Mouse (Mus musculus) cerebellum, postnatal 4 days (tissue): ENCODE measurements around the gene Dennd5a.
A peak's percentile ranks its signal among the peaks of the same experiment; 100 is the strongest.
"Not testable (repeated sequence)": the region's sequence is repeated elsewhere in the genome, so short reads cannot be mapped to it uniquely, and the experiment has no call there.

Source experiments
- DNase-seq, 2 experiments: peaks; one replicate each; pipeline ENCODE4 v3.0.0; 2022; ENCODE audit warnings: low spot score in 2 of 2, mixed read lengths in 1 of 2

Dennd5a gene

DNA sequence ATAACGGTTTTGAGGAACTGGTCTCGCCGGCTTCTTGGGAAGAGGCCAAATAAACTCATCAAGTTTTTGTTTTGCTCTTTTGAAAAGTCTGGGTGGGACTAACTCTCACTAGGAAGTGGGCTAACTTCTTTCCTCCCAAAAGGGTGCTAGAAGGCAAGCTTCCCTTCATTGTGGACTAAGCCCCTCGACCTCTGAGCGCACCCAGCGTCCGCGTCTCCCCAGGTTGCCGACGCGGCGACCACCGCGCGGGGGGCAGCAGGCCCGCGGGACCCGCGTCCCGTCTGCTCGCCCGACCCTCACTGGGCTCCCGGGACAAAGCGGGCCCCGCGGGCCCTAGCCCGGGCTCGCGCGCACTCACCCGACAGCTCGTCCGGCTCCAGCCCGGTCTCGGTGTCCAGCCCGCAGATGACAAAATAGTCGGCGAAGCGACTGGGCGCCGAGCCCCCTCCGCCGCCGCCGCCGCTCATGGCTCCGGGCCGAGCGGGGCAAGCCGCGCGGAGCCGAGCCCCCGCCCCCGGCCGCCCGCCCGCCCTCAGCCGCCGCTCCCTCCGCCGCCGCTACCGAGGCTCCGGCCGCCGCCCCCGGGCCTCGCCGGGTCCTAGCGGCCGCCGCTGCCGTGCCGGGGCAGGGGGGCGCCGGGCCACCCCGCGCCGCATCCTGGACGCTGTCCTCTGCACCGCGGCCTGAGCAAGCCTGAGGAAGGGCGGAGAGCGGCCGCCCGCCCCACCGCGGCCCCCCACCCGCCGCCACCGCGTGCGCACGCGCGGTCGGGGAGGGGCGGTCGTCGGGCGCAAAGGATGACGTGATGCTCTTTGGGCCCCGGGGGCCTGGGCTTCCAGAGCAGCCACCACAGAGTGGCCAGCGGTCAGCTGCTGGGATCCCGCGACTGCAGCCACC, at the start of gene Dennd5a:
Dennd5a (minus strand) TSS at position 755 of the 897 bp plus-strand sequence.
- DNase-seq: peak; percentile 70 to 82

DNA sequence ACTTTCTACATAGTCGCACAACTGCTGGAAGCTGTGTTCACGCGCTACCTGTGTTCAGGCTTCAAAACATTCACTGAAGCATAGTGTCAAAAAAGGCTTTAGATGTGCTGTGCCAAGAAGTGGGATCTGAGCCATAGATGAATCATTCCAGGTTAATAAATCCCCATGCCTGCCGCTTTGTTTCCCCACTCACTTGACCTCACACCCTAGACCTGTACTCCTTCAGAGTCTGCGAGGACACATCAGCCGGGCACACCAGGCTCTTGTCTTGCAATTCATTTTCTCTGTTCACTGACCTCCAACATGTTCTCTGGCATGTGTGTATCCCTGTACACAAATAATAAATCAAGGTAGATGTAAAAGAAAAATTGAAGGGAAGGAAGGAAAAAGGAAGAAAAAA, 48.8 kb upstream of the Dennd5a start:
- DNase-seq: no peak

DNA sequence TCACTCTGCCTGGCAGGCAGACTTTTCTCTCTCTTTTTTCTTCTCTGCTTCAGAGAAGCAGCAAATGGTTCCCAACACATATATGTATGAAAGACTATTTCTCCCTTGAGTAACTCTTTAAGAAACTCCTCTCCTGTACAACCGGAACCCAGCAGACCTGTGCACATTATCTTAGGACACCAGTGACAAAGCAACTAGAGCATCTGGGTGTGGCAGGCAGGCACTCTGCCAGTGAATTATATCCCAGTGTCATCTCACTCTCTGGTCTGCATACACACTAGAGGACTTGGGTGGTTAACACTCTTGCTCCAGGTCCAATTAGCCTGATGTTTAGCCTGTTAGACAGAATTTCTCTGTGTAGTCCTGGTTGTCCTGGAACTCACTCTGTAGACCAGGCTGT, 48.2 kb upstream of the Dennd5a start:
- DNase-seq: no peak

DNA sequence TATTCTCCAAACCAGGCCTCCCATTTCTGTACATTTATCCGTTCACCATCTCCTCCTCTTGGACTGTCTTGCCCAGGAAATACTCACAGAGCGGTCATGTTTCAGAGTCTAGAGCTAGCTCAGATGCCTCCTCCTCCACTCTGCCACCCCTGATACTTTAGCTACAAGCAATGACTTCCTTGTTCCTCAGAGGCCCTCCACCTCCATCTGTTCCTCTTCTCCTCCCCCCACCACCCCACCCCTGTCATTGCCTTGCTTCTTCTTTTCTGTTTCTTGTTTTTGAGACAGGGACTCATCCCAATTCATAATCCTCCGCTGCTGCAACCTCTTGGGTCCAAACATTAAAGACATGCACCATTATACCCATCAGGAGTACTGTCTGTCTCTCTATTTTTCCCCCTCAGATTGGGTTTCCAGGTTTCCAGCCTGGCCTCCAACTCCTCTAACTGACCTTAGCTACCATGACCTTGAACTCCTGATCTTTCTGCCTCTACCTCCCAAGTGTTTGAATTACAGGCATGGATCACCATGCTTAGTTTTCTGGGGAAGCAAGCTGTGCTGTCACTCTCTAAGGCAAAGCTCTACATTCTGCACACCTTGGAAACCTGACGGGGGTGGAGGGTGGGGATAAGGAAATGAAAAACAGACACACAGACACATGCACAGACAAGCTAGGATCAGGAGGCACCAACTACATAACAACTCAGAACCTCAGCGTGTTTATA, 46.4 kb upstream of the Dennd5a start:
- DNase-seq: no peak

DNA sequence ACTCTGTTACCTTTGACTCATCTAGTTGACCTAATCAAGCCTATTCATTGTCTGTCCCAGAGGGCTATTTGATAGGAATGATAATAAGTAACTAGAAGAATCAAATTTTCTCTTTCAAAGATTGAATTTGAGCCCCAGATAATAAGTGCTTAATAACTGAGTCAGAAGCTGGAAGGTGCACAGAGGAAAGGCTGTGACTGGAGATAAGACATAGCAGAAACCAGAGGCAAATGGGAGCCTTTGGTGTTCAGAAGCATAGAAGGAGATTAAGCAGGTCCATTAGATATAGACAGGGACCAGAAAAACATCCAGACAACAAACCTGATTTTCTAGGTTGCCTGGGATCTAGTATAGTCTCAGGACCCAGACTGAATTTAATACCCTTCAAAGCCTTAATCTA, 45.7 kb upstream of the Dennd5a start:
- DNase-seq: no peak

DNA sequence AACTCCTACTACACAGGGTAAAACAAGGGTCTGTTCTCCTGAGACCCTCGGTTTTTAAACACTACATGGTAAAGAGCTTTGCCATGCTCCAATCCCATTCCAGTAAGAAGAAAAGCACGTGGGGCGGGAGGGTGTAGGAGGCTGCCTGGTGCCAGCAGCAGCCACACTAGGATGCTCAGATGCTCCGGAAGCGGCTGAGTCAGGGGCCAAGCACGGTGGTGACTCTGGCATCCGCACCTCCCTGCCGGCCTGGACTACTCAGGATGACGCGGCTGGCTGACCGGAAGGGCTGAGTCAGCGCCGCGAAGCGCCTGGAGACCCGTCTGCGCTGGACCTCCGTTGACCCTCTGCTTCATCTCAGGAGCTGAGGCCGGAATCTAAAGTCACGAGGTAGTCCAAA, 42.7 kb upstream of the Dennd5a start:
- no peak for DNase-seq

DNA sequence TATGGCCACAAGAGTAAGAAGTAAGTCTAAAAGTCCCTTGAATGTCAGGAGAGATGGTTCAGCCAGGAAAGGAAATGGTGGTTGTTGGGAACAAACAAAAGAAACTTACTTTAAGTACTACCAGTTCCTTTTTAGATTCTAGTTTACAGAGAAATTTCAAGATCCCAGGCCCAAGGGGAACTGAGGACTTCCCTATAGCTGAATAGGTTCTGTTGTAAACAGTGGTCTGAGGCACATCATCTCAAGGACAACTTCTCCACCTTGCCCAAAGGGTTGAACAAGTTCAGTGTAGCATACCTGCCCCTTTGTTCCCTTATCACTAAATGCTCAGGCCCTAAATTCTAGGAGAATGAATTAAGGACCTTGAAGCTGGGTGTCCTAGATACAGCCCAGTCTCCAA, 41.8 kb upstream of the Dennd5a start:
- no peak for DNase-seq

DNA sequence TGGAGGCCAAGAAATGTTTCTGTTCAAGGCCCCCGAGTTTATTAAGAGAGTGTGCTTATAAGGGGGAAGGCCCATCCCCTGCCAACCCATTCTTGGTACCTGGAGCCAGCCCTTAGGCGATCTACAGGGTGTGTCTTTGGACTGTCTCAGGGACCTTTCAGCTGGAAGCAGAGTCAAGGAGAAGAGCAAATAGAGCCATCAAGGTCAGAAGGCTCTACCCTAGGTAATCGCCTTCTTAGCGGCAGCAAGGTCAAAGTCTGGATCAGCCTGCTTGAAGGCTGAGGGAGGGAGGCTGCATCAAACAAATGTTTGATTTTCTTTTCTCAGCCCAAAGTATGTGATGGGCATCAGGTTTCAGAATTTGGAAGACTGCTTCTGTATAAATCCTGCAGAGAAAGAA, 38.1 kb upstream of the Dennd5a start:
- no peak for DNase-seq

DNA sequence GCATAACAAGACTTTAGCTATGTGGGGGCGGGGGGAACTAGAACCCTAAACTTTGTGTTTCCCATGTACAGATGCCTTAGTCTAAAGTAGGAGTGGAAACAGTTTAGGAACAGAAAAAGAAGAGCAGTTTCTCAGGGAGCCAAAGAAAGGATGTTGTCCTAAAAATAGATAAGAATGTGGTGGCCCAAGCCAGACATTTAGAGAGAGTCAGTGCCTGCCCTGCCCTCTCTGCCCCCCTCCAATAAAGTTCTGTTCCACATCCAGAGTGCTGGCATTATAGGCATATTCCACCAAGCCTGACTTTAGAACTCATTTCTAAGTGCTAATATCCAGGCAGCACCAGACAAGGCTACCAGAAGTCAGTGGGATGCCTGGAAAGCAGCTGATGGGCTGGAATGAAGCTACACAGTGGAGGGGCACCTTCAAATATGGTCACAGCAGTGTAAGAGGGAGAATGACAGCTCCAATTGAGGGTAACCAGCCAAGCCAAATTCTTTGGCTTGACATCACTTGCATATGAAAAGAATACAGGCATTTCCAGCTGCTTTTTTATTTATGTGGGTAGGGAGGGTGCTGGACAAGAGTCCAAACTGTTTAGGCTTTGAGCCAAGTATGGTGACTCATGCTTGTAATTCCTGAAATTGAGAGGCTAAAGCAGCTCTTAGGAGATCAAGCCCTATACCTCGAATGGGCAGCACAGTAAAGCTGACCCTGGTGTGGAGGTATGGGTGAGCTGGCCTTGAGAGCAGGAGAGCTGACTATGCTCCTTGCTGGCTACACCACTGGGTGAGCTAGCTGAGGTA, 33.1 kb upstream of the Dennd5a start:
- no peak for DNase-seq

DNA sequence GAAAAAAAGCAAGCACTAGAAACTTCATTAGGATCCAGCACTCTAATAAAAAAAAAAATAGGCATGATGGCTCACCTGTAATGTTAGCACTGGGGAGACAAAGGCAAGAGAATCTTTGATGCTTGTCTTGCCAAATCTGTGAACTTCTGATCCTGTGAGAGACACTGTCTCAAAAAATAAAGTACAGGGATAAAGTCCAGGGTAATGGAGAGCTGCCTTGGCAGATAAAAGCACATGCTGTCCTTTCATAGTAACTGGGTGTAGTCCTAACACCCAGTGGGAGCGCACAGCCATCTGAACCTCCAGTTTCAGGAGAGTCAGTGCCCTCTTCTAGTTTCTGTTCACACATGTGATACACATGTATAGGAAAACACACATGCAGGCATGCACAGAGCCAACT, 31.0 kb upstream of the Dennd5a start:
- no peak for DNase-seq

DNA sequence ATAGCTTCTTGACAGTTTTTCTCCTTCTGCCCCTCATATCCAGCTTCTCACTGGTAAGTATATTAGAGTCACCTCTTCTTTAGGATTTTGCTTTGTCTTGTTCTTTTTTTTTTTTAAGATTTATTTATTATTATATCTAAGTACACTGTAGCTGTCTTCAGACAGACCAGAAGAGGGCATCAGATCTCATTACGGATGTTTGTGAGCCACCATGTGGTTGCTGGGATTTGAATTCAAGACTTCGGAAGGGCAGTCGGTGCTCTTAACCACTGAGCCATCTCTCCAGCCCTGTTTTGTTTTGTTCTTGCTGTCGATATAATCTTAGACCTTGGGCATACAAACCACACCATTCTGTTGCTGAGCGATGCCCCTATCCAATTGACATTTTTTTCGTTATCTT, 26.5 kb upstream of the Dennd5a start, which contains the start of gene Tmem41b:
Tmem41b (minus strand) TSS at position 155 of the 400 bp plus-strand sequence.
- DNase-seq: not testable (repeated sequence)

DNA sequence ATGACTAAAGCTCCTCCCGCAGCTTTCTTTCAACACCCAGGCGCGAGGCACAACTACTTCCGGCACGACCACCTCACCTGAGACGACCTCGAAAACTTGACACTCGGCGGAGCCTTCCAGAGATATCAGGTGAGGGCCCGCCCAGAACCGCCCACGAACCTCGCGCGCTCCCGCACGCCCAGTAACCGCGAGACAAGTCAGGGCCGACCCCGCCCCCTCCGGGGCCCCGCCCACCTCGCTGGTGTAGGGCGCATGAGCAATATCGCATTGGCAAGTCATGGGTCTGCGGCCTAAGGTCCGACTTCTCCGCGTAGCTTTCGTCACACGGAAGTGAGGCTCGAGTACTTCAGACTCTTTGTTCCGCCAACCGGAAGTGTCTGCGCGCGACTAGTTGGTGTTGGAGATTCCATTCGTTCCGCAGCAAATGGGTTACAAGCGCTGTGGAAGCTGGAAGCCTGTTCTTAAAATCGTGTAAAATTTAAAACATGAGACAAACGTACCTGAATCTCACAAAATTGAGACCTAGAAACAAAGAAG, 25.9 kb upstream of the Dennd5a start:
- DNase-seq: peak; percentile 92 to 98

DNA sequence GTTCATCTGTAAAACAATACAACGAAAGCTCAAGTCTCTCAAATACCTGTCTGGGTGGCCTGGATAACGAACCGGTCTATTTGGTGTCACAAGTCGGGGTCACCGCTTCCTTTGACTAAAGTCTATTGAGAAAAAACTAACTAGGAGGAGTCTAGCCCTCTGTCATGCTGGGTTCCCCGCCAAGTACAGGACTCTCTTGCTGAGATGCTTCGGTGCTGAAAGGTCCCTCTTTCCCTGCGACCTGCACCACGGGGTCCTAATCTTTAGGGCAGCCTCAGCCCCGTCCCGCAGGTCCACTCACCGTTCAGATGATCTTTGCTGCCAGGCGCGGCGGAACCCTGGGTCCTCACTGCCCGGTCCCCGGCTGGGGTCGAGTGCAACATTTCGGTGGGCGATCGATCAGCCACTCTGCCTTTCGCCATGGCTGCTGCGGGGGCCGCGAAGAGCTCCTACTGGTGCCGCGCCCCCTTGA, 25.4 kb upstream of the Dennd5a start:
- DNase-seq: no peak

DNA sequence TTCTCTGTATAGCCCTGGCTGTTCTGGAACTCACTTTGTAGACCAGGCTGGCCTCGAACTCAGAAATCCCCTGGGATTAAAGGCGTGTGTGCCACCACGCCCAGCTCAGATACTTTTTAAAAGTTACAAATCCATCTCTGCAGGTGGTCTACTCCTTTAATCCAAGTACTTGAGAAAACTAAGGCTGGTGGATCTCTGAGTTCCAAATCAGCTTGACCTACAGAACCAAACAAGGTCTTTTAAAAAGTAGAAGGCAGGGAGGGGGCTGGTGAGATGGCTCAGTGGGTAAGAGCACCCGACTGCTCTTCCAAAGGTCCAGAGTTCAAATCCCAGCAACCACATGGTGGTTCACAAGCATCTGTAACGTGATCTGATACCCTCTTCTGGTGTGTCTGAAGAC, 24.3 kb upstream of the Dennd5a start:
- not testable (repeated sequence) for DNase-seq

DNA sequence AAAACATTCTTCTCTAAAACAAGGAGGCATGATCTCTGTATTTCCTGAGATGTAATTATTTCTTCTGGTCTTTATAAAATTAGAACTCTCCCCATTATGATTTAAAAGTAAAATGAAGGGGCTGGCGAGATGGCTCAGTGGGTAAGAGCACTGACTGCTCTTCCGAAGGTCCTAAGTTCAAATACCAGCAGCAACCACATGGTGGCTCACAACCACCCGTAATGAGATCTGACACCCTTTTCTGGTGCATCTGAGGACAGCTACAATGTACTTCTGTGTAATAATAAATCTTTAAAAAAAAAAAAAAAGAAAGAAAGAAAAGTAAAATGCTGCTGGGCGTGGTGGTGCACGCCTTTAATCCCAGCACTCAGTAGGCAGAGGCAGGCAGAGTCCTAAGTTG, 16.9 kb upstream of the Dennd5a start:
- DNase-seq: not testable (repeated sequence)

DNA sequence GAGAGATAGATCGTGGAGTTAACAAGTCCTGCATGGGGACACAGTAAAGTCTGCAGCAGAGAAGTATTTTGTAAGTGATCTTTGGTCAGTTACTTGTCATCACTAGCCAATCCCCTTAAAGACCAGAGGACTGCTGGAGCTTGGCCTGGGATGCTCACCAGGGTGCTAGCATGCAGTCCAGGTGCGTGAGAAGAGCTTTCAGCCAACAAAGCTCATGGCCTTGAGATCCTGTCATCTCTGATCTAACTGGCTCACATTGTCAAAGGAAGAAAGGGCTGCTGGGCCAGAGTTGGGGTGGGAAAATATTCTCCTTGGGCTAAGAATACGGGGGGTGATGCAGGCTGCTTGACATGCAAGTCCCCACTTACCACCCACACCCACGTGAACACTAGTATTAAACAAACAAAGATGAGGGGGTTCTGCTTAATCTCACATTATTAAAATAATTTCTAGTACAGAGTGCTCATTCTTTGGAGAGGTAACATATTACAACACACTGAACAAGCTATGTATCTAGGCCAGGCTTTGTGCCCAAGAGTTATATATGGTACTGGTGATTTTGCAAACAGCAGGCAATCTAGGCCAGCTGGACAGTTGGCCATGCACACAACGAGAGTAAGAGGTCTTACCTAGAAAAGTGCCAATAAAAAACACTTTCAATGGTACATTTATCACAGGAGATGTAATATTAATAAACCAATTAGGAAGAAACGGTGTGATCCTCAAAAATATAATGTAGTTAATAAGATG, 15.9 kb upstream of the Dennd5a start:
- DNase-seq: no peak

DNA sequence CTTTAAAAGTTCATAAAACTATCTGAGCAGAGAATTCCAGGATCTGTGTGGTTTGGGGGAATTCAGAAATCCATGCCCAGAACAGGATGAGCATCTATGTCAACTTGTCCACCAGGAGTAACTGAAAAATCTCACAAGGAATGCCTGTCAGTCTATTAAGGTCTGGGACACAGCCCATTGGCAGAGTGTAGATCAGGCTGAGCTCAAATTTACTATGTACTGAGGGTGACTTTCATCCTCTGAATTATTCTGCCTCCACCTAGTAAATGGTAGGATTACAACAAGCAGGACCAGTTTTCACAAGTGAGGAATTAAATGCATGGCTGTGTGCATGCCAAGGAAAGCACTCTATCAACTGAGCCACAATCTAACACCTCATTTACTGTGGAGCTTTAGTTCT, 9.3 kb upstream of the Dennd5a start:
- DNase-seq: no peak

DNA sequence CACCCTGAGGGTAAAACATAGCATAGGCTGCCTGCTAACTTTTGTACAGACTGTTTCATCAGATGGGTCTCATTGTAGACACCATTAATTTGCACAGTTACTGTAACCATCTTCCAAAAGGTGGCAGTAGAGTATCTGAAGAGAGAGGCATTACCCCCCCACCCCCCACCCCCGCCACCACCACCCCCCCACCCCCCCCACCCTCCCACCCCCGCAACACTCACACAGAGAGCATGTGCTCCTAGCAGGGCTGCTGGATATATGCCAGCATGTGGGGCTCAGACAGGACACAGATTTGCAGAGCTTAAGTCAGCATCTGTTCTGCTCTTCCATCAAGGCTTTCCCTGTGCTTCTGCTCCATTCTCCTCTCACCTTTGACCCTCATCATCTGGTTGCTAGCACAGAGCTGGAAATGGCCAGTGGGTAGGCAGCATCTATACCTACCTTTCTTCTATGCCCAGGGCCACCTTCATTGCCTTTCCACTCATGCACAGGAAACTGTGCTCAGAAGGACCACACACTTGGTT, 8.7 kb upstream of the Dennd5a start:
- peak in 1 of 2 experiments; percentile 68 for DNase-seq

DNA sequence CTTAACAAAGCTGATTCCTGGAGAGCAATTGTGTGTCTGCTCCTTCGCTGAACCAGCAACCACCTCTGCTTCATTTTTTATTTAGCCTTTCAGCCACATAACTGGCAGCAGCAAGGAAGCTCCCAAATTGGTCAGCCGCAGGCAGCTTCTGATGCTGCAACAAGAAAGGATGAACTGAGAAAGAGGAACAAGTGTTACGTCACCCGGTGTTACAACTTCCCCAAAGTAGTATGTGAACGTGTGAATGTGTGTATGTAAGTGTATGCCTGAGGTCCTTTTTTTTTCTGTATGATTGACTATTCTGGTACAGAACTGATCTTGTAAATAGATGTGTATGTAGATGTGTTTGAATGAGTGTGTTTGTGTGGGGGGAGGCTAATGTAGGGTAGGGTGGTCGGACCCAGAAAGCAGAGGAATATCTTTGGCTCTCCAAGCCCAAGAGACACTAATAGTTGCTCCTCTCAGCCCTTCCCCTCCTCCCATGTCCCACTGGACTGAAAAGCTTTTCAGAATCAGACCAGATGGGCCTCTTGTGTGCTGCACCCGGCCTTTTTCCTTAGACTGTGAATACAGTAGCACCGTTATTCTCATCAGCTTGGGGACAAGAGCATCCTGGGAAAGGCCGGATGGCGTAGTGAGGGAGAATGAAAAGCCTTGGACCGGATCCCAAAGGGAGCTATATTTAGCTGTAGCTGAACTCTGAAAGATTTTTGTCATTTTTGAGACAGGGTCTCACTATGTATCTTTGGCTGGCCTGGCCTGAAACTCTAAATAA, 7.7 kb upstream of the Dennd5a start:
- DNase-seq: peak in 1 of 2 experiments; percentile 11

DNA sequence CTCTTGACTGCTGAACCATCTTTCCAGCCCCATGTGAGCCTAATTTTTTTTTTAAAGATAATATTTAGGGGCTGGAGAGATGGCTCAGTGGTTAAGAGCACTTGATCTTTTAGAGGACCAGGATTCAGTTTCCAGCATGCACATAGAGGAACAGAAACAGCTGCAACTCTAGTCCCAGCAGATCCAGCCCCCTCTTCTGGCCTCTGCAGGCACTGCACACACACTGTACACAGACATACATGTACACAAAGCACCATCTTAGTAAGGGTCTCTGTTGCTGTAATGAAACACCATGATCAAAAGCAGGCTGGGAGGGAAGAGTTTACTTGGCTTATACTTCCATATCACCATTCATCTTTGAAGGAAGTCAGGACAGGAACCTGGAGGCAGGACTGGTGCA, 5.4 kb upstream of the Dennd5a start:
- no peak for DNase-seq
